ENCODE assay signal across 23 mouse cellular contexts in the genomic region with DNA sequence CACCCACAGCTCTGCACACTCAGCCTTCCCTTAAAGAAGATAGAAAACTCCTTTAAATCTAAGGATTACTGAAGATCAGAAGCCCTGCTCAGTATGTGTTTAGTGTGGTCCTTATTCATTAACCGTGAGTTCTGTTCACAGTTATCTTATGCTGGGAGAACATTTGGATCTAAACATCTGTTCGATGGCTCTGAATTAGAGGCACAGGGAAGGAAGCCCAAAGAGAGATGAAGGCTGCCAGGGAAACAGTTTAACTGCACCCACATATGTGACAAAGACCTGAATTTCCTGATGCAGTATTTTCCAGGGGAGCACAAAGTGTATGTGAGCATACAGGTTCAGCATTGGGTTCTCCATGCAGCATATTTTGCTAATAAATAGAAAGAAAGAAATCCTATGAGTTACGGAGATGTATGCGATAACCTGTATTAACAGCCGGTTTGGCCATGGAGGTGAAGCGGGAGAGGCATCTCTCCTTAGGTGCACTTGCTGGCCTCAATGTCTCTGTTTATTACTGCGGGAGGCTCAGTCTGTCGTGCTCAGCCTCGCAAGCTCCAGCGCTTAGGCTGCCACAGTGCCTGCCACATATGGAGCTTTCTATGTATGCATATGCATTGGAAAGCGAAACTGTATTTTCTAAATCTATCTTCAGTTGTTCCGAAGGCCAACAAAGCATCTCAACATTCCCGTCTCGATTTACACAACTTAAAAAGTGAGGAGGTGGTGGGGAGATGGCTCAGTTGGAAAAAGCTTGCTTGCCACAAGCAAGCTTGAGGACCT. TPM values are rescaled to one million over a fixed set of nuclear protein-coding genes. Genes with fewer than 3 reads are reported as not detected.
DNase-seq lines count a peak whose midpoint lies in the region; ATAC-seq and TF ChIP-seq lines count a peak whose summit lies in the region.
"Had no signal": no experiment of that assay in that cellular context is flagged by ENCODE, and none has a peak within 500 bp of the region (broad histone marks: within the 10 kb centered on the region; RNA-seq: fewer than 3 reads in every experiment).

No protein-coding gene starts in this region.

- DNase-seq in forebrain, postnatal 0 days = peak; percentile 27
- DNase-seq in layer of hippocampus, adult 11-12 months (ENCODE audit: low spot score) = peak; percentile 26
- DNase-seq in layer of hippocampus, postnatal 25 days (ENCODE audit: extremely low spot score in 1 of 2, low spot score in 1 of 2) = no peak
- DNase-seq in left cerebral cortex, postnatal 25 days (ENCODE audit: low spot score in 2 of 2) = peak; percentile 24 to 65
- no peak for DNase-seq in left cerebral cortex, postnatal 4 days
- DNase-seq in brain, adult 2 months (ENCODE audit: low read depth, low spot score) = peak; percentile 70
- DNase-seq in midbrain, embryonic 10.5 days (ENCODE audit: low spot score) = no peak
- DNase-seq: adrenal gland, postnatal 10 days; cerebellum, adult 11-12 months; cerebellum, adult 9-10 months; cerebellum, postnatal 25 days; gastrocnemius, postnatal 36 days; heart, adult 18-20 months; heart, postnatal 14 days had no signal

- H3K9me3 ChIP-seq in forebrain, postnatal 0 days (ENCODE audit: low read length) = 0 out of 2 replicates have a peak, but pooled peaks cover 5% of the 10 kb centered on the region
- peaks cover 7% of the 10 kb centered on the region; the same call in 1 of the 2 replicates for H3K9me3 ChIP-seq in forebrain, embryonic 13.5 days (replicated peaks)
- peaks cover 10% of the 10 kb centered on the region; the same call in 1 of the 2 replicates for H3K9me3 ChIP-seq in midbrain, embryonic 10.5 days (replicated peaks)

- H3K4me1 ChIP-seq in forebrain, postnatal 0 days (ENCODE audit: insufficient read depth) = 0 out of 2 replicates have a peak, but pooled peaks cover 3% of the 10 kb centered on the region
- peaks cover 6% of the 10 kb centered on the region; the same call in 1 of the 2 replicates for H3K4me1 ChIP-seq in forebrain, embryonic 13.5 days
- no peaks in the 10 kb centered on the region for H3K4me1 ChIP-seq in midbrain, embryonic 10.5 days
- H3K4me1 ChIP-seq: embryonic facial prominence, embryonic 12.5 days; heart, embryonic 15.5 days; hindbrain, embryonic 13.5 days had no signal

- H3K27ac ChIP-seq in forebrain, postnatal 0 days (ENCODE audit: low read depth, low read length) = no peak overlapping the region
- no peak overlapping the region for H3K27ac ChIP-seq in forebrain, embryonic 13.5 days
- H3K27ac ChIP-seq in midbrain, embryonic 10.5 days (replicated peaks) = no peak overlapping the region
- H3K27ac ChIP-seq: embryonic facial prominence, embryonic 12.5 days; heart, embryonic 15.5 days; hindbrain, embryonic 13.5 days; hindbrain, postnatal 0 days had no signal

- ATAC-seq in forebrain, postnatal 0 days = peak; percentile 61
- no peak for ATAC-seq in forebrain, embryonic 13.5 days
- ATAC-seq: hindbrain, postnatal 0 days had no signal

- H3K4me3 ChIP-seq in forebrain, postnatal 0 days (ENCODE audit: low read depth, low read length) = no peak overlapping the region
- no peak overlapping the region for H3K4me3 ChIP-seq in forebrain, embryonic 13.5 days
- H3K4me3 ChIP-seq in midbrain, embryonic 10.5 days = no peak overlapping the region
- H3K4me3 ChIP-seq: embryonic facial prominence, embryonic 12.5 days; heart, embryonic 15.5 days; hindbrain, embryonic 13.5 days had no signal

- TF ChIP-seq CTCF in forebrain, postnatal 0 days (IDR thresholded peaks at IDR 0.05; ENCODE audit: low read depth) = no peak

- H3K27me3 ChIP-seq in forebrain, postnatal 0 days (ENCODE audit: insufficient read depth, low read length) = no peaks in the 10 kb centered on the region
- no peaks in the 10 kb centered on the region for H3K27me3 ChIP-seq in forebrain, embryonic 13.5 days
- H3K27me3 ChIP-seq in midbrain, embryonic 10.5 days (ENCODE audit: low read depth, poor library complexity, severe bottlenecking) = no peaks in the 10 kb centered on the region
- H3K27me3 ChIP-seq: embryonic facial prominence, embryonic 12.5 days; heart, embryonic 15.5 days; hindbrain, embryonic 13.5 days had no signal

- H3K36me3 ChIP-seq in forebrain, postnatal 0 days (ENCODE audit: insufficient read depth) = no peaks in the 10 kb centered on the region
- H3K36me3 ChIP-seq in forebrain, embryonic 13.5 days (ENCODE audit: poor library complexity, severe bottlenecking) = no peaks in the 10 kb centered on the region
- no peaks in the 10 kb centered on the region for H3K36me3 ChIP-seq in midbrain, embryonic 10.5 days
- H3K36me3 ChIP-seq: embryonic facial prominence, embryonic 12.5 days; heart, embryonic 15.5 days; hindbrain, embryonic 13.5 days had no signal

- WGBS in forebrain, postnatal 0 days = 82% methylated on average over 14 of the region's 14 CpGs
- WGBS in forebrain, embryonic 13.5 days = 92% methylated on average over 14 of the region's 14 CpGs
- 95% methylated on average over 14 of the region's 14 CpGs for WGBS in midbrain, embryonic 10.5 days

- intact Hi-C loops in left cerebral cortex, postnatal 25 days (cut with DNase I) = loop anchor here (2.0 kb wide), 1 partner anchor 22 kb away; no protein-coding TSS in a partner anchor
- intact Hi-C loops in left cerebral cortex, postnatal 4 days (cut with DNase I) = no loop called here

- H3K4me2 ChIP-seq in forebrain, postnatal 0 days (ENCODE audit: low read depth) = no peak overlapping the region
- H3K4me2 ChIP-seq in forebrain, embryonic 13.5 days = no peak overlapping the region
- H3K4me2 ChIP-seq: embryonic facial prominence, embryonic 12.5 days; heart, embryonic 11.5 days; heart, embryonic 15.5 days; hindbrain, embryonic 13.5 days had no signal

- H3K9ac ChIP-seq in forebrain, postnatal 0 days = no peak overlapping the region
- no peak overlapping the region for H3K9ac ChIP-seq in forebrain, embryonic 13.5 days
- H3K9ac ChIP-seq: embryonic facial prominence, embryonic 12.5 days; heart, embryonic 15.5 days; hindbrain, embryonic 13.5 days had no signal

RNA-seq across cellular contexts. Expression of a gene that starts 46.8 kb away (rescaled TPM):
- total RNA-seq in forebrain, postnatal 0 days (2014; rRNA removed) = 1.8 and 4.0 TPM in 2 replicates
- 1.0 and 2.1 TPM in 2 replicates for polyA plus RNA-seq in forebrain, postnatal 0 days (2015; fragmentation: Nextera tagmentation; extraction: Ambion mirVana)
- 0.18 and 0.31 TPM in 2 replicates for polyA plus RNA-seq in forebrain, embryonic 13.5 days (2015; fragmentation: Nextera tagmentation; extraction: Ambion mirVana)
- total RNA-seq in layer of hippocampus, postnatal 25 days (2021) = 1 to 10 TPM; 6.0 to 8.4 TPM
- 10 to 100 TPM; 22.5 to 25.2 TPM for total RNA-seq in left cerebral cortex, postnatal 25 days (2021)
- total RNA-seq in left cerebral cortex, postnatal 4 days (2021) = 1 to 10 TPM; 1.5 to 2.5 TPM
- polyA plus RNA-seq in midbrain, embryonic 10.5 days (2016; fragmentation: Nextera tagmentation; extraction: Ambion mirVana) = 0.20 and 0.21 TPM in 2 replicates
- total RNA-seq: gastrocnemius, adult 8-10 months; gastrocnemius, postnatal 36 days; heart, adult 18-20 months; heart, postnatal 14 days; MEL had no signal
- polyA plus RNA-seq: C2C12 had no signal

Comparison
In these comparisons a context has a peak if more than half of its experiments do, and no peak if none do; other contexts are left out.
1. DNase-seq: peak in forebrain, postnatal 0 days (single experiment), layer of hippocampus, adult 11-12 months (single experiment), left cerebral cortex, postnatal 25 days (2 of 2) and brain, adult 2 months (single experiment); none in layer of hippocampus, postnatal 25 days (0 of 2), left cerebral cortex, postnatal 4 days (single experiment) and midbrain, embryonic 10.5 days (single experiment).